34 mouse cellular contexts compared by ENCODE assay signal in the genomic region with DNA sequence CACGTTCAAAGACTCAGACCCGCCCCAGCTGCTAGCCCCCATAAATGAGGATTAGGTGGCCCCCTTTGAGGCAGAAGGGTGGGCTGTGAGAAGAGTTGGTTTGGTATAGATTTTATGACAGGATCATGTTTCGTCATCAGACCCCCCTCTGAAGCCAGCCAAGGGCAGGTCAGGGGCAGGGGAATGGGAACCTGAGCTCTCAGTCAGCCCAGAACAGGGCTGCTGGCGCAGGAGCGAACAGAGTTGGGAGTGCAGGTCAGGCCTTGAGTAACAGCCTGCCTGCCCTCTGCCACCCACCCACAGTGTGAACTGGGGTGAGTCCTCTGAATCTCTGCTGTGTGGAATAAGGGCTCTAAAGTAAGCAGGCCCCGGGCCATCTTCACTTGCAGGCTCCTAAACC. TPM values are rescaled to one million over a fixed set of nuclear protein-coding genes. Genes with fewer than 3 reads are reported as not detected.
A peak's percentile ranks its signal among the peaks of the same experiment; 100 is the strongest.
DNase-seq lines count a peak whose midpoint lies in the region; ATAC-seq and TF ChIP-seq lines count a peak whose summit lies in the region.
"Had no signal": no experiment of that assay in that cellular context is flagged by ENCODE, and none has a peak within 500 bp of the region (broad histone marks: within the 10 kb centered on the region; RNA-seq: fewer than 3 reads in every experiment).

No protein-coding gene starts in this region.

- 42% methylated on average over 6 of the region's 6 CpGs for WGBS in kidney, embryonic 15.5 days
- 44% methylated on average over 6 of the region's 6 CpGs for WGBS in limb, embryonic 11.5 days
- 59% methylated on average over 6 of the region's 6 CpGs for WGBS in limb, embryonic 10.5 days
- 48% methylated on average over 6 of the region's 6 CpGs for WGBS in embryonic facial prominence, embryonic 11.5 days
- WGBS in limb, embryonic 14.5 days, result 44% methylated on average over 5 of the region's 6 CpGs

- H3K9ac ChIP-seq in kidney, embryonic 15.5 days, result no peak overlapping the region
- no peak overlapping the region for H3K9ac ChIP-seq in limb, embryonic 11.5 days (ENCODE audit: low read length)
- H3K9ac ChIP-seq in embryonic facial prominence, embryonic 11.5 days (replicated peaks; ENCODE audit: low read length), result no peak overlapping the region
- H3K9ac ChIP-seq in limb, embryonic 14.5 days (ENCODE audit: low read depth, low read length, severe bottlenecking), result no peak overlapping the region
- H3K9ac ChIP-seq: embryonic facial prominence, embryonic 13.5 days; forebrain, embryonic 12.5 days; forebrain, embryonic 15.5 days; heart, embryonic 13.5 days; hindbrain, embryonic 14.5 days had no signal

- peaks cover 33% of the 10 kb centered on the region for H3K4me1 ChIP-seq in kidney, embryonic 15.5 days
- peaks cover 16% of the 10 kb centered on the region for H3K4me1 ChIP-seq in limb, embryonic 11.5 days (ENCODE audit: control insufficient read depth, insufficient read depth, low read length)
- peaks cover 36% of the 10 kb centered on the region for H3K4me1 ChIP-seq in limb, embryonic 10.5 days
- peaks cover 11% of the 10 kb centered on the region for H3K4me1 ChIP-seq in embryonic facial prominence, embryonic 11.5 days (ENCODE audit: control insufficient read depth, insufficient read depth, low read length)
- H3K4me1 ChIP-seq in limb, embryonic 14.5 days (ENCODE audit: control insufficient read depth, insufficient read depth, low read length), result peaks cover 17% of the 10 kb centered on the region

- no peak for TF ChIP-seq POLR2A in limb, embryonic 14.5 days (IDR thresholded peaks at IDR 0.05; ENCODE audit: borderline replicate concordance, extremely low read depth, insufficient read depth, insufficient read length)

- ATAC-seq in kidney, embryonic 15.5 days (replicated peaks; ENCODE audit: low FRiP score), result peak; percentile 73
- peak; percentile 37; the same call in 1 of the 2 replicates for ATAC-seq in limb, embryonic 11.5 days (ENCODE audit: insufficient number of reproducible peaks, low FRiP score, low TSS enrichment, low read depth)
- 0 out of 2 replicates have a peak, but pooled peaks have one; percentile 40 for ATAC-seq in embryonic facial prominence, embryonic 11.5 days (replicated peaks; ENCODE audit: insufficient number of reproducible peaks, low FRiP score, low TSS enrichment, low read depth)
- 0 out of 2 replicates have a peak, but pooled peaks have one; percentile 35 for ATAC-seq in limb, embryonic 14.5 days (ENCODE audit: low FRiP score, low read depth)
- ATAC-seq: CD4-positive, CD25-positive, alpha-beta regulatory T cell, adult 4 months; forebrain, embryonic 15.5 days; hindbrain, postnatal 0 days had no signal

- no peak overlapping the region for H3K4me3 ChIP-seq in kidney, embryonic 15.5 days (replicated peaks)
- no peak overlapping the region for H3K4me3 ChIP-seq in limb, embryonic 11.5 days (ENCODE audit: low read depth, low read length)
- no peak overlapping the region for H3K4me3 ChIP-seq in limb, embryonic 10.5 days
- no peak overlapping the region for H3K4me3 ChIP-seq in embryonic facial prominence, embryonic 11.5 days (ENCODE audit: low read depth, low read length)
- no peak overlapping the region for H3K4me3 ChIP-seq in limb, embryonic 14.5 days (replicated peaks; ENCODE audit: low read length)
- H3K4me3 ChIP-seq: embryonic facial prominence, embryonic 13.5 days; erythroblast, embryonic 14.5 days; forebrain, embryonic 12.5 days; forebrain, embryonic 15.5 days; heart, adult 2 months; heart, embryonic 10.5 days; heart, embryonic 13.5 days had no signal

- H3K4me2 ChIP-seq in kidney, embryonic 15.5 days, result no peak overlapping the region
- H3K4me2 ChIP-seq in limb, embryonic 11.5 days (ENCODE audit: low read depth, severe bottlenecking), result no peak overlapping the region
- H3K4me2 ChIP-seq in embryonic facial prominence, embryonic 11.5 days (ENCODE audit: low read depth, low read length), result no peak overlapping the region
- no peak overlapping the region for H3K4me2 ChIP-seq in limb, embryonic 14.5 days (replicated peaks; ENCODE audit: low read depth, low read length, severe bottlenecking)
- H3K4me2 ChIP-seq: embryonic facial prominence, embryonic 13.5 days; forebrain, embryonic 12.5 days; forebrain, embryonic 15.5 days; heart, embryonic 13.5 days; hindbrain, embryonic 14.5 days had no signal

- 0 out of 2 replicates have a peak, but pooled peaks cover 3% of the 10 kb centered on the region for H3K9me3 ChIP-seq in kidney, embryonic 15.5 days (replicated peaks)
- H3K9me3 ChIP-seq in limb, embryonic 11.5 days (ENCODE audit: control insufficient read depth, low read length), result no peaks in the 10 kb centered on the region
- no peaks in the 10 kb centered on the region for H3K9me3 ChIP-seq in limb, embryonic 10.5 days (replicated peaks)
- no peaks in the 10 kb centered on the region for H3K9me3 ChIP-seq in embryonic facial prominence, embryonic 11.5 days (replicated peaks; ENCODE audit: control insufficient read depth, low read length)
- no peaks in the 10 kb centered on the region for H3K9me3 ChIP-seq in limb, embryonic 14.5 days (ENCODE audit: control insufficient read depth, low read length)
- H3K9me3 ChIP-seq: embryonic facial prominence, embryonic 13.5 days; forebrain, embryonic 12.5 days; forebrain, embryonic 15.5 days; heart, embryonic 10.5 days; heart, embryonic 13.5 days had no signal

- peaks cover 42% of the 10 kb centered on the region for H3K27me3 ChIP-seq in kidney, embryonic 15.5 days
- H3K27me3 ChIP-seq in limb, embryonic 11.5 days (ENCODE audit: control insufficient read depth, insufficient read depth, low read length), result peaks cover 8% of the 10 kb centered on the region
- H3K27me3 ChIP-seq in limb, embryonic 10.5 days (ENCODE audit: low read depth, poor library complexity, severe bottlenecking), result peaks cover 77% of the 10 kb centered on the region
- H3K27me3 ChIP-seq in embryonic facial prominence, embryonic 11.5 days (ENCODE audit: control insufficient read depth, insufficient read depth, low read length), result peaks cover 9% of the 10 kb centered on the region
- peaks cover 20% of the 10 kb centered on the region; the same call in 1 of the 2 replicates for H3K27me3 ChIP-seq in limb, embryonic 14.5 days (ENCODE audit: control insufficient read depth, insufficient read depth, low read length)

- H3K36me3 ChIP-seq in kidney, embryonic 15.5 days, result no peaks in the 10 kb centered on the region
- H3K36me3 ChIP-seq in limb, embryonic 11.5 days (ENCODE audit: control insufficient read depth, insufficient read depth, low read length), result no peaks in the 10 kb centered on the region
- H3K36me3 ChIP-seq in limb, embryonic 10.5 days, result no peaks in the 10 kb centered on the region
- H3K36me3 ChIP-seq in embryonic facial prominence, embryonic 11.5 days (replicated peaks; ENCODE audit: control insufficient read depth, insufficient read depth, low read depth, low read length), result no peaks in the 10 kb centered on the region
- H3K36me3 ChIP-seq in limb, embryonic 14.5 days (ENCODE audit: control insufficient read depth, insufficient read depth, low read length), result no peaks in the 10 kb centered on the region
- H3K36me3 ChIP-seq: embryonic facial prominence, embryonic 13.5 days; forebrain, embryonic 12.5 days; forebrain, embryonic 15.5 days; heart, embryonic 10.5 days; heart, embryonic 13.5 days had no signal

- no peak for DNase-seq in kidney, adult 9 months
- peak; percentile 40 for DNase-seq in limb, embryonic 11.5 days (ENCODE audit: low spot score)
- no peak for DNase-seq in limb, embryonic 10.5 days (ENCODE audit: low spot score)
- DNase-seq in embryonic facial prominence, embryonic 11.5 days (ENCODE audit: low spot score), result no peak
- no peak for DNase-seq in limb, embryonic 14.5 days (ENCODE audit: low spot score)
- DNase-seq in gastrocnemius, postnatal 25 days, result no peak
- DNase-seq: adrenal gland, adult 2 months; adrenal gland, postnatal 14 days; cerebellum, adult 11 months; cerebellum, adult 2 months; cerebellum, adult 9-11 months; cerebellum, postnatal 25 days; gastrocnemius, postnatal 36 days; heart, adult 2 months; heart, postnatal 14 days; heart, postnatal 4 days had no signal

- no peak overlapping the region for H3K27ac ChIP-seq in kidney, embryonic 15.5 days
- H3K27ac ChIP-seq in limb, embryonic 11.5 days (replicated peaks; ENCODE audit: low read depth, low read length), result no peak overlapping the region
- no peak overlapping the region for H3K27ac ChIP-seq in limb, embryonic 10.5 days
- H3K27ac ChIP-seq in embryonic facial prominence, embryonic 11.5 days (replicated peaks; ENCODE audit: low read depth, low read length), result no peak overlapping the region
- H3K27ac ChIP-seq in limb, embryonic 14.5 days (replicated peaks; ENCODE audit: low read depth, low read length), result no peak overlapping the region
- H3K27ac ChIP-seq: embryonic facial prominence, embryonic 13.5 days; forebrain, embryonic 12.5 days; forebrain, embryonic 15.5 days; heart, adult 2 months; heart, embryonic 10.5 days; heart, embryonic 13.5 days; hindbrain, embryonic 14.5 days; hindbrain, postnatal 0 days had no signal

RNA-seq across cellular contexts. Expression of a gene that starts 25.2 kb away (rescaled TPM):
- 0.09 and 0.14 TPM in 2 replicates for polyA plus RNA-seq in kidney, embryonic 15.5 days (2015; fragmentation: Nextera tagmentation; extraction: Ambion mirVana)
- not detected in 2 replicates for polyA plus RNA-seq in limb, embryonic 11.5 days (2014; fragmentation: Nextera tagmentation; extraction: Ambion mirVana)
- not detected in 2 replicates for polyA plus RNA-seq in limb, embryonic 10.5 days (2016; fragmentation: Nextera tagmentation; extraction: Ambion mirVana)
- not detected in 2 replicates for polyA plus RNA-seq in embryonic facial prominence, embryonic 11.5 days (2014; fragmentation: Nextera tagmentation; extraction: Ambion mirVana)
- polyA plus RNA-seq in limb, embryonic 14.5 days (2012; rRNA removed), result not detected in 2 replicates
- not detected in 2 replicates for polyA plus RNA-seq in limb, embryonic 14.5 days (2014; fragmentation: Nextera tagmentation; extraction: Ambion mirVana)
- not detected for total RNA-seq in gastrocnemius, postnatal 25 days (2021)
- total RNA-seq: adrenal gland, adult 2 months; adrenal gland, postnatal 14 days; adrenal gland, postnatal 4 days; common myeloid progenitor, adult 5-6 weeks; gastrocnemius, adult 8-10 months; gastrocnemius, postnatal 36 days; granulocyte monocyte progenitor cell, adult 5-6 weeks; heart, adult 2 months; heart, postnatal 14 days; heart, postnatal 4 days; hindbrain, postnatal 0 days; MEL had no signal
- polyA plus RNA-seq: adrenal gland, adult 2 months; C2C12; CD4-positive, CD25-positive, alpha-beta regulatory T cell, adult 4 months; cerebellum, adult 2 months; embryonic facial prominence, embryonic 13.5 days; erythroblast, embryonic 14.5 days; forebrain, embryonic 15.5 days; heart, adult 2 months; heart, embryonic 10.5 days; heart, embryonic 13.5 days; heart, embryonic 16.5 days; hindbrain, embryonic 11.5 days; hindbrain, embryonic 14.5 days; hindbrain, postnatal 0 days had no signal
